Mouse (Mus musculus): ENCODE measurements around the gene Tubgcp5. TPM values are rescaled to one million over a fixed set of nuclear protein-coding genes. Genes with fewer than 3 reads are reported as not detected.

Gene Tubgcp5
- total and polyA plus RNA-seq, 3 experiments, result 13.0 to 28.8 (median 24.1) TPM

DNA sequence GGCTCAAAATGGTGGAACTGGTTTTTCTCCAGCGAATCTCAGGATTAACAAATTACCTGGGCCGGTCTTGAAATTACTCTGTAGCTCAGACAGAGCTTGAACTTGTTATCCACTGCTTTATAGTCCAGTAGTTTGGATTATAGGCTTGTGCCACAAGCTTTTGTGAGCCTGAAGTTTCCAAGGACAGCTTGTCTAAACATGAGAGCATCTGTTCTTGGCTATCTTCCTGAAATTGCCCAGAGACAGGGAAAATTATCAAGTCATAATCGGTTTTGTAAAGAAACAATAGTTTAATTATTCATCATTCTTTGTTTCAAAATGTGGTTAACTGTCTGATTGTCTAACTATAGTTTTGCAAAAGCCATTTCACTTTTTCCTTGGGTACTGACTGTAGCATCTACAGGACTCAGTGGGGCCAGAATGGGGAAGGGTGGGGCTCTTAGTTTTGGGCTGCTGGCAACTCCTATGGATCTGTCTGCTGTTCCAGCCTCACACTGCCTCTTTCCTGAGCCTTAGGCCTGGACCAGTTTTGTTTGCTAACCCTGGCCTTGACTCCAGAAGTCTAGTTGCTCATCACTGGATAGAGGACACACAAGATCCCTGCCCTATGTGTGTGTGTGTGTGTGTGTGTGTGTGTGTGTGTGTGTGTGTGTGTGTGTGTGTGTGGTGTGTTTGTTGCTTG lies 65.0 kb downstream of the Tubgcp5 start:
- no peak for DNase-seq (ENCODE audit: extremely low read depth)
- TF ChIP-seq MAZ (IDR thresholded peaks at IDR 0.05; ENCODE audit: low read depth, low read length) (no peak), USF1 (IDR thresholded peaks at IDR 0.05; ENCODE audit: low read depth, low read length) (no peak), ZNF384 (IDR thresholded peaks at IDR 0.05; ENCODE audit: low read depth, low read length) (no peak), MAFK (IDR thresholded peaks at IDR 0.05; ENCODE audit: insufficient replicate concordance, low read length) (no peak), TCF12 (IDR thresholded peaks at IDR 0.05; ENCODE audit: low read depth, low read length) (no peak), POLR2A (IDR thresholded peaks at IDR 0.05; ENCODE audit: low read depth, low read length) (no peak), NELFE (IDR thresholded peaks at IDR 0.05; ENCODE audit: low read depth, low read length) (no peak), E2F4 (IDR thresholded peaks at IDR 0.05; ENCODE audit: insufficient replicate concordance, low read depth, low read length) (no peak), CTCF (conservative IDR thresholded peaks at IDR 0.05 in 1 of 2, IDR thresholded peaks at IDR 0.05 in 1 of 2; ENCODE audit: low read depth in 2 of 2, low read length in 2 of 2) (no peak), GABPA (IDR thresholded peaks at IDR 0.05; ENCODE audit: insufficient replicate concordance, low read depth, low read length) (no peak), ZMIZ1 (IDR thresholded peaks at IDR 0.05; ENCODE audit: low read depth, low read length) (no peak)
- Histone ChIP-seq H3K27me3 (replicated peaks) (no peaks in the 10 kb centered on the region), H3K4me3 (replicated peaks in 1 of 3; ENCODE audit: low read depth in 2 of 3, low read length in 2 of 3, poor library complexity in 1 of 3) (no peak overlapping the region), H3K9ac (ENCODE audit: insufficient read depth, low read depth) (0 out of 2 replicates have a peak overlapping the region, but pooled peaks have one; percentile 9), H3K9me3 (replicated peaks; ENCODE audit: low read length) (no peaks in the 10 kb centered on the region), H3K79me2 (replicated peaks; ENCODE audit: control insufficient read depth, extremely low read depth, insufficient read depth, poor library complexity, severe bottlenecking) (peaks cover 9% of the 10 kb centered on the region), H3K4me2 (ENCODE audit: insufficient read depth, low read depth, poor library complexity, severe bottlenecking) (no peak overlapping the region), H3K36me3 (replicated peaks in 1 of 2; ENCODE audit: control insufficient read depth in 1 of 2, insufficient read depth in 1 of 2, low read length in 1 of 2) (peaks cover 0 to 3% of the 10 kb centered on the region in 2 experiments), H3K27ac (ENCODE audit: insufficient read depth, low read depth) (no peak overlapping the region), H3K4me1 (ENCODE audit: control insufficient read depth in 1 of 2, insufficient read depth in 2 of 2) (peaks cover 11 to 50% of the 10 kb centered on the region in 2 experiments; a peak in 3 of 4 replicates)
- in situ Hi-C loops (cut with MboI; ENCODE audit: low pct_ligation_motif_present, low pct_unique_long_range_greater_than_20kb, low sequenced_read_pairs), result no loop called here
- dilution Hi-C loops (cut with MboI; ENCODE audit: extremely low pct_ligation_motif_present, extremely low pct_unique_long_range_greater_than_20kb, low sequenced_read_pairs), result no loop called here

DNA sequence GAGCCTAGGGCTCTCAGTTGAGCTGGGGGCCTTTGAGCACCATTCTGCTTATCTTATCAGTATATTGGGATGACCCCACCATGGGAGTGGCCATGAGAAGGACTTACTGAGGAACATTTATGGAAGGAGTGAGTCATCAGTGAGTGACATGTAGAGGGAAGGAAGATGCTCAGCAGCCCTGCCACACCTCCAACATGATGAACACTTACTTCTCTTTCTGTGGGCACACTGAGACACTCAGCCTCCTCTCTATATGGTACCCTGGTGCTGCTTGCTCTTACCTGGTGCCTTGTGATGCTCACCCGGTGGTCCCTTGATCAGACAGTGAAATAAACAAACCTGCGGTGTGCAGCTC lies 65.5 kb downstream of the Tubgcp5 start:
- H3K4me1 ChIP-seq (ENCODE audit: control insufficient read depth in 1 of 2, insufficient read depth in 2 of 2), result peaks cover 11 to 45% of the 10 kb centered on the region in 2 experiments; a peak in 3 of 4 replicates
- in situ Hi-C loops (cut with MboI; ENCODE audit: low pct_ligation_motif_present, low pct_unique_long_range_greater_than_20kb, low sequenced_read_pairs), result no loop called here
- H3K4me2 ChIP-seq (ENCODE audit: insufficient read depth, low read depth, poor library complexity, severe bottlenecking), result no peak overlapping the region
- peak; percentile 79 for DNase-seq (ENCODE audit: extremely low read depth)
- no peak overlapping the region for H3K9ac ChIP-seq (ENCODE audit: insufficient read depth, low read depth)
- H3K4me3 ChIP-seq (replicated peaks in 1 of 3; ENCODE audit: low read depth in 2 of 3, low read length in 2 of 3, poor library complexity in 1 of 3), result no peak overlapping the region
- H3K27me3 ChIP-seq (replicated peaks), result no peaks in the 10 kb centered on the region
- dilution Hi-C loops (cut with MboI; ENCODE audit: extremely low pct_ligation_motif_present, extremely low pct_unique_long_range_greater_than_20kb, low sequenced_read_pairs), result no loop called here
- H3K27ac ChIP-seq (ENCODE audit: insufficient read depth, low read depth), result no peak overlapping the region; the same call in 1 of the 2 replicates
- H3K9me3 ChIP-seq (replicated peaks; ENCODE audit: low read length), result no peaks in the 10 kb centered on the region
- TF ChIP-seq JUN (IDR thresholded peaks at IDR 0.05; ENCODE audit: insufficient read depth, low read depth, low read length), result peak; percentile 60
- peak; percentile 38; the same call in 1 of the 2 replicates for TF ChIP-seq EP300 (IDR thresholded peaks at IDR 0.05; ENCODE audit: low read length)
- peak; percentile 86 for TF ChIP-seq JUND (conservative IDR thresholded peaks at IDR 0.05; ENCODE audit: low read depth, low read length)
- TF ChIP-seq SMC3 (IDR thresholded peaks at IDR 0.05; ENCODE audit: low read depth, low read length), result no peak
- peak; percentile 42 for TF ChIP-seq ETS1 (conservative IDR thresholded peaks at IDR 0.05; ENCODE audit: low read depth, low read length)
- H3K79me2 ChIP-seq (replicated peaks; ENCODE audit: control insufficient read depth, extremely low read depth, insufficient read depth, poor library complexity, severe bottlenecking), result peaks cover 4% of the 10 kb centered on the region
- H3K36me3 ChIP-seq (replicated peaks in 1 of 2; ENCODE audit: control insufficient read depth in 1 of 2, insufficient read depth in 1 of 2, low read length in 1 of 2), result peaks cover 0 to 3% of the 10 kb centered on the region in 2 experiments

Measured in CH12.LX (cell line).